15 mouse cellular contexts compared by ENCODE assay signal in the genomic region with DNA sequence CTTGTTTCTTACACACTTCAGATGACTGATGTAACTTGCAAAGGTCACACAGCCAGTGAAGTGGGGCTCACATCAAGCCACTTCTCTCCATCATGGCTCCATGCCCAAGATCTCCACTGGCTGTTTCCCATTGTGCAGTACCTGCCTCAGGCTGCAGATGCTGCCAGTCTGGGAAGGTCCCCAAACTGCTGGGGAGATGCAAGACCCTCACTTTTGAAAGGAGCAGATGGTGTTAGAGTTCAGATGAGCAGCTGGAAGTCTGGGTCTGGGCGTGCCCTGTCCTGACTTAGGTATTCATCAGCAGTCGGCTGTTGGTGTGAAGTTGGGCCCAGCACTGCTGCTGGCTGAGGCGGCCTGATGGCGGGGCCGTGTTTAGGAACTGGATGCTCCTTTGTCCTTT.
DNase-seq lines count a peak whose midpoint lies in the region; ATAC-seq lines count a peak whose summit lies in the region.
"Had no signal": no experiment of that assay in that cellular context is flagged by ENCODE, and none has a peak within 500 bp of the region (broad histone marks: within the 10 kb centered on the region; RNA-seq: fewer than 3 reads in every experiment).

No protein-coding gene starts in this region.

- H3K36me3 ChIP-seq in heart, embryonic 13.5 days: no peaks in the 10 kb centered on the region
- no peaks in the 10 kb centered on the region for H3K36me3 ChIP-seq in forebrain, embryonic 15.5 days
- H3K36me3 ChIP-seq: heart, embryonic 10.5 days; liver, embryonic 15.5 days had no signal

- H3K4me1 ChIP-seq in heart, embryonic 13.5 days: peaks cover 48% of the 10 kb centered on the region
- peaks cover 59% of the 10 kb centered on the region for H3K4me1 ChIP-seq in forebrain, embryonic 15.5 days

- H3K4me2 ChIP-seq in heart, embryonic 13.5 days: no peak overlapping the region
- no peak overlapping the region for H3K4me2 ChIP-seq in forebrain, embryonic 15.5 days (replicated peaks)
- H3K4me2 ChIP-seq: liver, embryonic 15.5 days had no signal

- 0 out of 2 replicates have a peak overlapping the region, but pooled peaks have one; percentile 1 for H3K9ac ChIP-seq in heart, embryonic 13.5 days
- no peak overlapping the region for H3K9ac ChIP-seq in forebrain, embryonic 15.5 days (replicated peaks)
- H3K9ac ChIP-seq: liver, embryonic 15.5 days had no signal

- H3K27me3 ChIP-seq in heart, embryonic 13.5 days (replicated peaks): no peaks in the 10 kb centered on the region
- H3K27me3 ChIP-seq in forebrain, embryonic 15.5 days: no peaks in the 10 kb centered on the region
- H3K27me3 ChIP-seq: liver, embryonic 15.5 days had no signal

- intact Hi-C loops in heart, postnatal 14 days (cut with DNase I): loop anchor here (5.0 kb wide), 1 partner anchor 290 kb away; no protein-coding TSS in a partner anchor

- H3K9me3 ChIP-seq in heart, embryonic 13.5 days: no peaks in the 10 kb centered on the region
- no peaks in the 10 kb centered on the region for H3K9me3 ChIP-seq in forebrain, embryonic 15.5 days
- H3K9me3 ChIP-seq: heart, embryonic 10.5 days; liver, embryonic 15.5 days had no signal

- no peak overlapping the region for H3K27ac ChIP-seq in heart, embryonic 13.5 days (replicated peaks)
- H3K27ac ChIP-seq in forebrain, embryonic 15.5 days (replicated peaks): 0 out of 2 replicates have a peak overlapping the region, but pooled peaks have one; percentile 25
- H3K27ac ChIP-seq: heart, embryonic 10.5 days; liver, embryonic 15.5 days had no signal

- H3K4me3 ChIP-seq in heart, embryonic 13.5 days: no peak overlapping the region
- H3K4me3 ChIP-seq in forebrain, embryonic 15.5 days: no peak overlapping the region
- H3K4me3 ChIP-seq: heart, embryonic 10.5 days; liver, embryonic 15.5 days had no signal

- ATAC-seq in heart, embryonic 13.5 days (ENCODE audit: extremely low read depth, insufficient number of reproducible peaks, low FRiP score, low TSS enrichment): no peak
- ATAC-seq in forebrain, embryonic 15.5 days (replicated peaks): no peak
- ATAC-seq: activated CD4-positive, CD25-positive, alpha-beta regulatory T cell, adult 4 months had no signal

- DNase-seq in heart, postnatal 14 days: no peak
- peak; percentile 33 for DNase-seq in embryo, embryonic 10.5 days (ENCODE audit: low spot score)
- DNase-seq in mesoderm, embryonic 11.5 days (ENCODE audit: low read depth, low spot score): peak; percentile 34
- DNase-seq in spleen, postnatal 36 days (ENCODE audit: low spot score in 2 of 2): no peak
- no peak for DNase-seq in thymus, postnatal 36 days
- no peak for DNase-seq in urinary bladder, postnatal 25 days (ENCODE audit: low spot score)
- DNase-seq: cerebellum, adult 2 months; kidney, postnatal 10 days; right cerebral cortex, postnatal 14 days; thymus, postnatal 4 days had no signal

- 49% methylated on average over 5 of the region's 5 CpGs for WGBS in heart, embryonic 13.5 days
- 33% methylated on average over 5 of the region's 5 CpGs for WGBS in forebrain, embryonic 15.5 days

Comparison
In these comparisons a context has a peak if more than half of its experiments do, and no peak if none do; other contexts are left out.
1. DNase-seq: peak in embryo, embryonic 10.5 days (single experiment) and mesoderm, embryonic 11.5 days (single experiment); none in heart, postnatal 14 days (0 of 2), spleen, postnatal 36 days (0 of 2), thymus, postnatal 36 days (0 of 2) and urinary bladder, postnatal 25 days (single experiment).